Mouse (Mus musculus) limb, embryonic 10.5 days (tissue): ENCODE data around the gene Bend7. TPM values are rescaled to one million over a fixed set of nuclear protein-coding genes. Genes with fewer than 3 reads are reported as not detected.

ENCODE experiments used
- DNase-seq: peaks from one replicate; pipeline ENCODE4 v3.0.0-alpha.2; 2017; ENCODE audit warnings: low spot score
- H3K27ac ChIP-seq: fragments of 300-500 bp; sonication (generic); 2 replicates; pipeline ENCODE4 v1.5.1; 2016; ENCODE audit warnings: mild to moderate bottlenecking
- H3K27me3 ChIP-seq: fragments of 300-500 bp; sonication (generic); 2 replicates; pipeline ENCODE4 v1.6.1; 2016; ENCODE audit warnings: low read depth, mild to moderate bottlenecking; ENCODE audit not compliant: poor library complexity, severe bottlenecking
- H3K36me3 ChIP-seq: fragments of 300-500 bp; sonication (generic); 2 replicates; pipeline ENCODE4 v1.6.1; 2016; ENCODE audit warnings: mild to moderate bottlenecking, moderate library complexity
- H3K4me1 ChIP-seq: fragments of 300-500 bp; sonication (generic); 2 replicates; pipeline ENCODE4 v1.6.1; 2016
- H3K4me3 ChIP-seq: fragments of 300-500 bp; sonication (generic); 2 replicates; pipeline ENCODE4 v1.5.1; 2016; ENCODE audit warnings: mild to moderate bottlenecking, moderate library complexity
- H3K9me3 ChIP-seq: fragments of 300-500 bp; sonication (generic); replicated peaks from 2 replicates; pipeline ENCODE4 v1.6.1; 2016; ENCODE audit warnings: mild to moderate bottlenecking
- WGBS: fragments of 180-500 bp; shearing (Covaris S2); methylation state at CpG from one replicate; pipeline ENCODE4 v1.1.7; 2016; 5-methylcytosine and 5-hydroxymethylcytosine counted together
- polyA plus RNA-seq: library from polyadenylated mRNA; unstranded; fragments of >200 nt; fragmentation: Nextera tagmentation; extraction: Ambion mirVana; gene quantifications from 2 replicates; pipeline ENCODE4 v1.2.1, GENCODE M21; 2016

Bend7 gene
- polyA plus RNA-seq, 1 experiment from 2014 or later: 1.3 TPM

DNA sequence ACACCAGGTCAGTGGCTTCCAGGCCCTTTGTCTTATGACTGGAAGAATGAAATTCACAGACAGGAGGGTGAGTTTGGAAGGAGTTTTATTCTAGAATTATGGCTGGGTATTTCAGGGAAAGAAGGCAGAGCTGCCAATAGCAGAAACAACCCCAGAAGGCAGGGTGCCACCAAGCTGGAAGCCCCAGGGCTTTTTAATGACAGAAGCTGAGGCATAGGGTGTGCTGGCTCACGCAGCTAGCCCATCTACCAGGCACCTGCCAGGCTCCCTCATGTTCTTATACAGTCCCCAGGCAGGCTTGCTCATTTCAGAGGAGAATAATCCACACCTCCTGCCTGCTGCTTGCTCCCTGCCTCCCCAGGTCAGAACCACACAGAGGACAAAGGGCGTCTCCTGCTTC, 131.8 kb downstream of the Bend7 start:
- Histone ChIP-seq H3K9me3 (no peaks in the 10 kb centered on the region), H3K27me3 (no peaks in the 10 kb centered on the region), H3K36me3 (no peaks in the 10 kb centered on the region), H3K27ac (no peak overlapping the region), H3K4me1 (peaks cover 3% of the 10 kb centered on the region), H3K4me3 (no peak overlapping the region)
- no peak for DNase-seq
- 90% methylated on average over 2 of the region's 2 CpGs for WGBS

Other genes starting within 250 kb of the Bend7 start
- gene Prpf18, start 65.7 kb upstream of the Bend7 start, polyA plus RNA-seq: 37.5 and 42.1 TPM in 2 replicates
- gene Sephs1, start 163.7 kb downstream of the Bend7 start, polyA plus RNA-seq: 139 and 147 TPM in 2 replicates
- gene Phyh, start 201.2 kb downstream of the Bend7 start, polyA plus RNA-seq: 23.9 and 36.9 TPM in 2 replicates